Mouse (Mus musculus) small intestine, adult 2 months (tissue): ENCODE data around the gene Mrpl2. TPM values are rescaled to one million over a fixed set of nuclear protein-coding genes. Genes with fewer than 3 reads are reported as not detected.

ENCODE experiments used
- H3K27ac ChIP-seq: fragments of 200-500 bp; 2 replicates; pipeline ENCODE4 v1.5.1; 2012; ENCODE audit warnings: low read depth, low read length, control low read depth, inconsistent platforms; ENCODE audit not compliant: insufficient read depth
- H3K27me3 ChIP-seq: fragments of 200-500 bp; 2 replicates; pipeline ENCODE4 v1.6.1; 2012; ENCODE audit warnings: mild to moderate bottlenecking, moderate library complexity, low read length, inconsistent platforms; ENCODE audit not compliant: control insufficient read depth, insufficient read depth
- H3K36me3 ChIP-seq: fragments of 200-500 bp; 2 replicates; pipeline ENCODE4 v1.6.1; 2012; ENCODE audit warnings: mild to moderate bottlenecking, low read length, control low read depth, inconsistent platforms; ENCODE audit not compliant: control insufficient read depth, insufficient read depth
- H3K4me1 ChIP-seq: fragments of 200-500 bp; 2 replicates; pipeline ENCODE4 v1.6.1; 2012; ENCODE audit warnings: low read length, inconsistent platforms, mixed read lengths; ENCODE audit not compliant: control insufficient read depth, insufficient read depth, insufficient read length
- H3K4me3 ChIP-seq: fragments of 200-500 bp; 2 replicates; pipeline ENCODE4 v1.5.1; 2012; ENCODE audit warnings: low read depth, mild to moderate bottlenecking, control low read depth, inconsistent platforms, low read length, moderate library complexity
- CTCF ChIP-seq: fragments of 200-500 bp; IDR thresholded peaks from 2 replicates; pipeline ENCODE4 v1.5.1; 2012; ENCODE audit warnings: low read depth, mild to moderate bottlenecking, control low read depth, inconsistent platforms, low read length, moderate library complexity, mixed read lengths; ENCODE audit not compliant: insufficient replicate concordance, insufficient read length; ENCODE audit errors: extremely low read depth
- POLR2A ChIP-seq: fragments of 200-500 bp; IDR thresholded peaks from 2 replicates; pipeline ENCODE4 v1.6.1; 2012; ENCODE audit warnings: low read depth, mild to moderate bottlenecking, control low read depth, inconsistent platforms, low read length, moderate library complexity
- WGBS: fragments of 180-500 bp; shearing (Covaris S2); methylation state at CpG from one replicate; pipeline ENCODE4 v1.1.7; 2018; 5-methylcytosine and 5-hydroxymethylcytosine counted together
- polyA plus RNA-seq: library from polyadenylated mRNA; depleted of rRNA; stranded (reverse); fragments of >200 nt; gene quantifications from 2 replicates; pipeline ENCODE4 v1.2.3, GENCODE M21; 2012

Mrpl2 gene
- polyA plus RNA-seq, 1 experiment: 82.8 TPM

- H3K36me3 ChIP-seq: peaks cover 44% of the 10 kb centered on the region
- under 1% methylated on average over 49 of the region's 49 CpGs for WGBS
- H3K27me3 ChIP-seq: no peaks in the 10 kb centered on the region
- peak within 1 kb of the TSS; percentile 74 for H3K27ac ChIP-seq
- TF ChIP-seq POLR2A (no peak; the same call in none of the 2 replicates), CTCF (no peak)
- peaks cover 13% of the 10 kb centered on the region for H3K4me1 ChIP-seq
- peak within 1 kb of the TSS; percentile 97 for H3K4me3 ChIP-seq
Observed at GRCm38 (mm10) chr17:46680760-46681373, 34.8 kb downstream of the Mrpl2 start, which contains the start of gene Klhdc3. TSS of gene Klhdc3 (minus strand) at chr17:46680914.

DNA sequence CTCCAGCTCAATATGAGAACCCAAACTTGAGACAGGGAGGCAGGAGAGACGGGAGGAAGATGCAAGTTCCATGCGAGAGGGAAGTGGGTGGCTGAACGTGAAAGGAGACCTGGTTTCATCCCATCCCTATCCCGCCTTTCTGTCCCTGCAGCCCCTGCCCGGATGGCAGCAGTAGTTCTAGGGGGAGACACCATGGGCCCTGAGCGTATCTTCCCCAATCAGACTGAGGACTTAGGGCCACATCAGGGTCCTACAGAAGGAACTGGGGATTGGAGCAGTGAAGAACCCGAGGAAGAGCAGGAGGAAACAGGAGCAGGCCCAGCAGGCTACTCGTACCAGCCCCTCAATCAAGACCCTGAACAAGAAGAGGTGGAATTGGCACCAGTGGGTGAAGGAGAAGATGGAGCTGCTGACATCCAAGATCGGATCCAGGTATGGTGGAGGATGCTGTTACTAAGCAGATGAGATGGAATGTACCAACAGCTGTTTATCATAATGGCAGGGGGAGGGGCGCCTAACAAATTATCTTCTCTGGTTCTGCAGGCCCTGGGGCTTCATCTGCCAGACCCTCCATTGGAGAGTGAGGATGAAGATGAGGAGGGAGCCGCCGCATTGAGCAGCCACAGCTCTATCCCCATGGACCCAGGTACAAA lies 35.6 kb downstream of the Mrpl2 start:
- 28% methylated on average over 12 of the region's 12 CpGs for WGBS
- Histone ChIP-seq H3K27ac (peak overlapping the region; percentile 7; the same call in 1 of the 2 replicates), H3K27me3 (no peaks in the 10 kb centered on the region), H3K4me1 (peaks cover 13% of the 10 kb centered on the region), H3K36me3 (peaks cover 46% of the 10 kb centered on the region), H3K4me3 (peak overlapping the region; percentile 78)
- TF ChIP-seq CTCF (no peak), POLR2A (no peak)

- Histone ChIP-seq H3K27ac (no peak overlapping the region), H3K4me1 (peaks cover 13% of the 10 kb centered on the region), H3K27me3 (no peaks in the 10 kb centered on the region), H3K36me3 (peaks cover 46% of the 10 kb centered on the region), H3K4me3 (no peak overlapping the region)
- TF ChIP-seq CTCF (no peak), POLR2A (no peak)
- 73% methylated on average over 16 of the region's 16 CpGs for WGBS
Observed at GRCm38 (mm10) chr17:46682654-46683389, 36.8 kb downstream of the Mrpl2 start.

DNA sequence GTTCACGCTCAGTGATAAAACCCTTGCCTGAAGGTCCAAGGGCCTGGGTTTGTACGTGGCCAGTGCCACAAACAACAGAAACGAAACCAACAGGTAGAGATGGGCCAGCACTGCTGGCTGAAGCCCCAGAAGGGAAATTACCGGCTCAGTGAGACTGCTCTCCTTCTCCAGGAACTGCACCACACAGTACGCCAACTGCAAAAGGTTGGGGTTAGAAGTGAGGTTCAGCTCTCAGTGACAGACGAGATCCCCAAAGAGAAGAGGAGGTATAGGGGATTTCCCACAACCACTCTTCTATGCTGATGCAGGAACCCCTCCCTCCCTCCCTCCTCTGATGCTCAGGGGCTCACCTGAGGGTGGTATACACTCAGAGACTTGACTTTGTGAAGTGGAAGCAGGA lies 39.9 kb downstream of the Mrpl2 start:
- Histone ChIP-seq H3K4me1 (peaks cover 5% of the 10 kb centered on the region; the same call in 1 of the 2 replicates), H3K4me3 (no peak overlapping the region), H3K27me3 (no peaks in the 10 kb centered on the region), H3K36me3 (peaks cover 53% of the 10 kb centered on the region), H3K27ac (no peak overlapping the region)
- WGBS: 85% methylated on average over 6 of the region's 6 CpGs
- TF ChIP-seq CTCF: no peak
- no peak for TF ChIP-seq POLR2A

DNA sequence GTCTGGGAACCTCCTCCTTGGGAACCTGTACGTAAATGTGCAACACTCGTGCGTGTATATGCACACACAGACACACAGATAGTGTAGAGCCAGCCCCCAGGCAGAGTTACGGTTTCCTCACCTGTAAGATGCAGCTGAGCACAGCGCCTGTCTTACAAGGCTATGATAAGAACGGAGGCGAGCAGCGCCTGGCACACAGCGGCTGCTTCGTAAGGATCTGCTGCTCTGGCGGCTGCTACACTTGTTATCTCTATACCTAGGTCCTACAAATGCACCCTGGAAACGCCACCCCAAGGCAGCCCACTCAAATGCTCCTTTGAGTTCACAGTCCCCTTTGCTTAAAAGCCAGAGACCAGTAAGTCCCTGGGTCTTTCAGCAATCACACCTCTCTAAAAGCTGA lies 44.6 kb downstream of the Mrpl2 start:
- TF ChIP-seq CTCF (no peak), POLR2A (no peak)
- Histone ChIP-seq H3K36me3 (peaks cover 31% of the 10 kb centered on the region), H3K27ac (no peak overlapping the region), H3K4me1 (no peaks in the 10 kb centered on the region), H3K4me3 (no peak overlapping the region), H3K27me3 (no peaks in the 10 kb centered on the region)
- 90% methylated on average over 12 of the region's 12 CpGs for WGBS

GRCm38 (mm10) chr17:46691390-46691789 lies 45.4 kb downstream of the Mrpl2 start:
- Histone ChIP-seq H3K36me3 (peaks cover 24% of the 10 kb centered on the region), H3K4me3 (no peak overlapping the region), H3K27ac (no peak overlapping the region), H3K4me1 (no peaks in the 10 kb centered on the region), H3K27me3 (no peaks in the 10 kb centered on the region)
- 84% methylated on average over 2 of the region's 2 CpGs for WGBS
- TF ChIP-seq POLR2A: no peak
- TF ChIP-seq CTCF: no peak
